Mouse (Mus musculus) T-cell, adult 2 months (primary cell): ENCODE data around the gene Hypk.

ENCODE experiments used
- DNase-seq: peaks from one replicate; pipeline ENCODE4 v3.0.0; 2022; ENCODE audit warnings: low spot score

Gene Hypk

GRCm38 (mm10) chr2:121505942-121506882 lies 53.1 kb downstream of the Hypk start, which contains the start of the genes Mfap1a and Wdr76:
TSS of gene Mfap1a (minus strand) at chr2:121506665.
TSS of gene Wdr76 (plus strand) at chr2:121506723.
- peak; percentile 85 for DNase-seq

- DNase-seq, result no peak
Observed at GRCm38 (mm10) chr2:121507173-121507950, 54.3 kb downstream of the Hypk start.

GRCm38 (mm10) chr2:121507951-121508330 lies 54.9 kb downstream of the Hypk start:
- no peak for DNase-seq
